Mouse (Mus musculus) forebrain, embryonic 10.5 days (tissue): Measurements from ENCODE around the gene Sgk2. TPM values are rescaled to one million over a fixed set of nuclear protein-coding genes. Genes with fewer than 3 reads are reported as not detected.

ENCODE experiments used
- DNase-seq: peaks from one replicate; pipeline ENCODE4 v3.0.0-alpha.2; 2017; ENCODE audit warnings: low spot score; ENCODE audit errors: extremely low spot score
- H3K27ac ChIP-seq: fragments of 300-500 bp; sonication (generic); 2 replicates; pipeline ENCODE4 v1.5.1; 2016; ENCODE audit warnings: mild to moderate bottlenecking
- H3K27me3 ChIP-seq: fragments of 300-500 bp; sonication (generic); 2 replicates; pipeline ENCODE4 v1.6.1; 2016; ENCODE audit warnings: mild to moderate bottlenecking; ENCODE audit not compliant: poor library complexity, severe bottlenecking
- H3K36me3 ChIP-seq: fragments of 300-500 bp; sonication (generic); replicated peaks from 2 replicates; pipeline ENCODE4 v1.6.1; 2016; ENCODE audit warnings: mild to moderate bottlenecking, moderate library complexity
- H3K4me1 ChIP-seq: fragments of 300-500 bp; sonication (generic); 2 replicates; pipeline ENCODE4 v1.6.1; 2016
- H3K4me3 ChIP-seq: fragments of 300-500 bp; sonication (generic); 2 replicates; pipeline ENCODE4 v1.5.1; 2016; ENCODE audit warnings: mild to moderate bottlenecking, moderate library complexity
- H3K9me3 ChIP-seq: fragments of 300-500 bp; sonication (generic); 2 replicates; pipeline ENCODE4 v1.6.1; 2016; ENCODE audit warnings: mild to moderate bottlenecking, moderate library complexity
- WGBS: fragments of 180-500 bp; shearing (Covaris S2); methylation state at CpG from one replicate; pipeline ENCODE4 v1.1.7; 2016; 5-methylcytosine and 5-hydroxymethylcytosine counted together
- polyA plus RNA-seq: library from polyadenylated mRNA; unstranded; fragments of >200 nt; fragmentation: Nextera tagmentation; extraction: Ambion mirVana; gene quantifications from 2 replicates; pipeline ENCODE4 v1.2.1, GENCODE M21; 2016

Sgk2 gene
- polyA plus RNA-seq, 1 experiment from 2014 or later, result not detected

DNA sequence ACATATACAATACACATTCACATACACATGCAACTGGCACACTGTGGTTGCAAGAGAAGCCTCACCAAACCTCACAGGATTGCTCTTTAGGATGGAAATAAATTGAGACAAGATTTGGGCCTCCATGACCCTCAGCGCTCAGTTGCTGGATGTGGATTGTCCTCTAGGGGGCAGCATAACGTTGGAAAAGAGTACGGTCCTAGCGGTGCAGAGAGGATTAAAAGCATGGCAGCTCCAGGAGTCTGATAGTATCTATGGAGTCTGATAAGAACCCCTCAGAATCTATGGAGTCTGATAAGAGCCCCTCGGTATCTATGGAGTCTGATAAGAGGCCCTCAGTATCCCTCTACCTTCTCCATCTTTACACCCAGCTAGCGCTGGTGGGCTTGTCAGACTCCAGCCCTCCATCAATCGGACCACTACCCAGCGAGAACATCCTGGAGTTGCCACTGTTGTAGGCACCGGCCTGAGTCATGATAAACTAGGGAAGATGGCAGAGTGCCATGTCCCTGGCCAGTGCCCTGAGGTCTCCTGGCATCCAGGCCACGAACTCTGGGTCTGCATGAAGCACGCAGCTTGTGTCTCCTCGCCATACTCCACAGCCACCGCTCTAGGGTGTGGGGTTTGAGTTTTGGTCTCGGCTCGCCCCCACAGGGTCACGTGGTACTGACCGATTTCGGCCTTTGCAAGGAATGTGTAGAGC lies 11.5 kb downstream of the Sgk2 start:
- no peaks in the 10 kb centered on the region for H3K9me3 ChIP-seq
- no peak overlapping the region for H3K27ac ChIP-seq
- peak; percentile 66 for DNase-seq
- H3K4me1 ChIP-seq, result peaks cover 6% of the 10 kb centered on the region; the same call in 1 of the 2 replicates
- peak overlapping the region; percentile 41 for H3K4me3 ChIP-seq
- 28% methylated on average over 18 of the region's 18 CpGs for WGBS
- H3K36me3 ChIP-seq, result no peaks in the 10 kb centered on the region
- H3K27me3 ChIP-seq, result 0 out of 2 replicates have a peak, but pooled peaks cover 3% of the 10 kb centered on the region

DNA sequence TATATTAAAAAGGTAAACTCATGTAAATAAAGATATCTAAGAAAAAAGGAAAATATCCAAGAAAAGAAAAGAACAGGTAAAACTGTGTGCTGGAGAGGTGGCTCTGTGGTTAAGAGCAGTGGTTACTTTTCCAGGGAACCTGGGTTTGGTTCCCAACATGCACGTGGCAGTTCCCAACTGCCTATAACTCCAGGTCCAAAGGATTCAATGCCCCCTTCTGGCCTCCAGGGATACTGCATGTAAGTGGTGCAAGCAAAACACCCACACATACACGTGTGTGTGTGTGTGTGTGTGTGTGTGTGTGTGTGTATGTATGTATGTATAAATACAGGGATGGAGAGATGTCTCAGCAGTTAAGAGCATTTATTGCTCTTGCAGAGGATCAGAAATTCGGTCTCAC lies 12.6 kb downstream of the Sgk2 start:
- 37% methylated on average over 3 of the region's 3 CpGs for WGBS

DNA sequence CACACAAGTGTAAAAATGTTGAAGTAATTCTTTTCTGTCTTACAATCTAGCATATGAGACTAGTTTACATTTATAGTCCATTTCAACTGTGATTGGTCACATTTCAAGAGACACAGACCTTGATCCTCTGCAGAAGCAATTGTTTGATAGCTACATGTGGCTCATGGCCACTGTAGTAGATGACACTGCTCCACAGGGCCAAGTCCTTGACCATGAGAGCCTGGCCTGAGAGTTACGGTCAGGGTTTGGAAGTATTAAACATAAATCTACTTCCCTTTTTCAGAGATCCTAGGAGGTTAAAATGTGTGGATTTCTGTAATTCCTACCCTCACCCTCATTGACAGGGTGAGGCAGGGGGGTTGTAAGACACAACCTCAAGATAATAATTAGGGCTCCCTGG lies 13.9 kb downstream of the Sgk2 start:
- 0 out of 2 replicates have a peak, but pooled peaks cover 3% of the 10 kb centered on the region for H3K27me3 ChIP-seq
- WGBS, result 88% methylated on average over 1 of the region's 1 CpGs
- DNase-seq, result no peak
- no peaks in the 10 kb centered on the region for H3K9me3 ChIP-seq
- H3K36me3 ChIP-seq, result no peaks in the 10 kb centered on the region
- H3K27ac ChIP-seq, result no peak overlapping the region
- no peak overlapping the region for H3K4me3 ChIP-seq
- H3K4me1 ChIP-seq, result peaks cover 6% of the 10 kb centered on the region; the same call in 1 of the 2 replicates

More for the DNA sequence above, 12.6 kb downstream of the Sgk2 start:
- H3K27me3 ChIP-seq, result 0 out of 2 replicates have a peak, but pooled peaks cover 3% of the 10 kb centered on the region
- no peaks in the 10 kb centered on the region for H3K36me3 ChIP-seq
- H3K27ac ChIP-seq, result no peak overlapping the region
- DNase-seq, result peak; percentile 49
- H3K4me1 ChIP-seq, result peaks cover 6% of the 10 kb centered on the region; the same call in 1 of the 2 replicates
- H3K4me3 ChIP-seq, result no peak overlapping the region
- no peaks in the 10 kb centered on the region for H3K9me3 ChIP-seq

DNA sequence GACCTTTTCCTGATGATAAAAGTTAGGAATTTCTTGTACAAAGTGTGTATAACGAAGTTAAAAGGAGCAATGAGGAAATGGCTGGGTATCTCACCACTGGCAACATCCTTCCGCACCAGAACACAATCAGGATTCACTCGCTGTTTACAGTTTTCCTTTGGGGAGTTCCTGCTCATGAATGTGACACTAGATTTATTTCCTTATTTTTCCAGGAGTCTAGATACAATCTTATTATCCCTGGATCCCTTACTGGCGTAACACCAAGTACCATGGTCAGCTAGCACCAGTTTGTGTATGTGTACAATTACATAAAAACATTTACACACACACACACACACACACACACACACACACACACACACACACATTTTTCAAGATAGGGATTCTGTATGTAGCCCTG lies 20.2 kb downstream of the Sgk2 start:
- no peaks in the 10 kb centered on the region for H3K27me3 ChIP-seq
- WGBS, result 84% methylated on average over 4 of the region's 4 CpGs
- H3K9me3 ChIP-seq, result no peaks in the 10 kb centered on the region
- H3K4me3 ChIP-seq, result no peak overlapping the region
- no peak overlapping the region for H3K27ac ChIP-seq
- no peak for DNase-seq
- no peaks in the 10 kb centered on the region for H3K4me1 ChIP-seq
- no peaks in the 10 kb centered on the region for H3K36me3 ChIP-seq

DNA sequence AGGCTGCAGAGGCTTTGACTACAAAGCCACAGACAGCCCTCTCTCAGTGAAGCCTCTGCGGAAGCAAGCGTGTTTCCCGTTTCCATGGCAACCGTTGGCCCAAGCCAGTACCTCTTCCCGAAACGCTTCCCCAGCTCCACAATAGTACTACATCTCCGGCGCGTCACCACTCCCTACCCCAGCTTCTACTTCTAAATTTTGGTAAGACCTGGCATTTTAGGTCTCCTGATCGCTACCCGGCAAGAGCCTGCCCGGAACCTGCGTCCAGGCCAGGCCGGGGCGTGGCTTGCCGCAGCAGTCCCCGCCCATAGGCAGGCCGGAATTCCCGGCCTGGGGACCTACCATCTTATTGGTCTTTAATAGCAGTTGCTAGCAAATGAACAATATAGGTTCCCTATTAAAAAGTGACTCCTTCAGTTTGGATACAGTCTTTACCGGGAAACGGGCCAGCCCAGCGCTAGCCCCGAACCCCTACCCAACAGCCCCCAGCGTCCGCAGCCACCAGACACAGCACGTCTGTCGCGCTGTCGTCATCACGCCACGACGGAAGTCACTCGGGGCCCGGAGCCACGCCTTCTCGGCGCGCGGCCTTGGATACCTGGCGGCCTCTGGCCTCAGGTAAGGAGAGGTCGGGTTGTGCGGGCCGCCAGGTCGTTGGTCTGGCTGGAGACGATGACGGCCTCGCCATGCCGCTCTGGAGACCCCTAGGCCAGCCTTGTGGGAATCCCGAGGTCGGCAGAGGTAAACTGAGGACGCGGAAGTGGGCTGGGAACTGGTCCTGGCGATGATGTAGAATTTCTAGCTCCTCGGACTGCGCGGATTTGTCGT lies 30.0 kb downstream of the Sgk2 start, which contains the start of gene Ift52:
Gene Ift52, plus strand, starts transcription at position 439 of the 828 bp plus-strand sequence.
- Histone ChIP-seq H3K9me3 (no peaks in the 10 kb centered on the region), H3K27me3 (no peaks in the 10 kb centered on the region), H3K4me3 (peak within 1 kb of the TSS; percentile 93), H3K4me1 (peaks cover 13% of the 10 kb centered on the region), H3K27ac (peak within 1 kb of the TSS; percentile 91), H3K36me3 (no peaks in the 10 kb centered on the region; the same call in 1 of the 2 replicates)
- peak; percentile 91 for DNase-seq
- under 1% methylated on average over 57 of the region's 57 CpGs for WGBS

DNA sequence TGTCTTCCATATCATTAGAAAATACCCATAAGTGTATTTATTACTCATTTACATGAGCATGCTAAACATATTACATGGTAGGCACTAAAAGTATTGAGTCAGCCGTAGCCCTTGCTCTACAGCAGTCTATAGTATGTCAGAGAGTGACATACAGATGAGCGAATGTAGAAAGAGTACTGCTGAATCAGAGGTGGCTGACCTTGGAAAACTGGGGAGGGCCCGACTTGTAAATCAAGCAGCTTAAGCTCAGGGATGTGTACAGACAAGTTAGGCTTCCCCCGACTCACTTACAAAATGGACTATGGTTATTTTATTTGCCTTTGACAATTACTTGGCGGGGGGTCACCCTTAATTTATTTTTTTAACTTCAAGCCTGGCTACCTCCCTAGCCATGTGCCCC lies 44.2 kb downstream of the Sgk2 start:
- WGBS, result 91% methylated on average over 5 of the region's 5 CpGs
- Histone ChIP-seq H3K36me3 (peaks cover 97% of the 10 kb centered on the region), H3K4me1 (peaks cover 3% of the 10 kb centered on the region; the same call in 1 of the 2 replicates)

DNA sequence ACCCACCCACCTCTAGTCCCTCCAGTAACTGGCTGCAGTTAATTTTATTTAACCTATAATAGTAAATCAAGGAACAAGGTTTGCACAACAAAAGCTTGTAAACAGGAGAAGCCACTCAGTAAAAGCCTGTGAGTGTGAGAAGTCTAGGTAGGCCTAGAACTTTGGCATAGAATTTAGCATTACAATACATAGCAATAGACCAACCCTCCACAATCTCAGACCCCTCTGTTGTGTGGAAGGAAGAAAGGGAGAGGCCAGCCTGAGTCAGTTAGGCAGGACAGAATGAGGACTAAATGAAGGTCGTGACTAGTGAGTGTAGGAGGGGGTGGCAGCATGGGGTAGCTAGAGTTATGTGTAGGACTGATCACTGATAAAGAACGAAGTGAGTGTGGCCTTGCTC lies 44.6 kb downstream of the Sgk2 start:
- Histone ChIP-seq H3K4me3 (no peak overlapping the region), H3K36me3 (peaks cover 97% of the 10 kb centered on the region), H3K4me1 (peaks cover 3% of the 10 kb centered on the region; the same call in 1 of the 2 replicates), H3K27me3 (no peaks in the 10 kb centered on the region), H3K9me3 (no peaks in the 10 kb centered on the region), H3K27ac (no peak overlapping the region)
- 84% methylated on average over 2 of the region's 2 CpGs for WGBS
- no peak for DNase-seq

More for the DNA sequence above, 44.2 kb downstream of the Sgk2 start:
- Histone ChIP-seq H3K4me3 (no peak overlapping the region), H3K9me3 (no peaks in the 10 kb centered on the region), H3K27ac (no peak overlapping the region), H3K27me3 (no peaks in the 10 kb centered on the region)
- DNase-seq, result no peak

DNA sequence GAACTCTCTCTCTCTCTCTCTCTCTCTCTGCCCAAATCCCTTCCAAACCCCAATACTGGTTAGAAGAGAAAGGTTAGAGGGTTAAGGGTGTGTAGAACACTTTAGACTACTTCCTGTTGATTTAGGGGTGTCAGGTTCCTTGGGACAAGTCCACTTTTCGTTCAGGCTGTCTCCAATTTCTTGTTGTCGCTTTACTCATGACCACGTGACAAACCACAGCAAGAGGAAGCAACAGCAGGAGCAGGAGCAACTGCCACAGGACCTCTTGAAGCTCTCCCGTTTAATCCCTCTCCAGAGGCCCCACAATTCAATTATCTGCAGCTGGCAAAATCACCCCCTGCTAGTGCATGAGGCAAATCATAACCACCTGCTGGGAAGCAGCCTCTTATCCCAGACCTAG lies 45.5 kb downstream of the Sgk2 start:
- Histone ChIP-seq H3K36me3 (peaks cover 97% of the 10 kb centered on the region), H3K4me3 (no peak overlapping the region), H3K9me3 (no peaks in the 10 kb centered on the region), H3K27me3 (no peaks in the 10 kb centered on the region), H3K4me1 (peaks cover 3% of the 10 kb centered on the region; the same call in 1 of the 2 replicates), H3K27ac (no peak overlapping the region)
- 41% methylated on average over 4 of the region's 4 CpGs for WGBS
- no peak for DNase-seq

DNA sequence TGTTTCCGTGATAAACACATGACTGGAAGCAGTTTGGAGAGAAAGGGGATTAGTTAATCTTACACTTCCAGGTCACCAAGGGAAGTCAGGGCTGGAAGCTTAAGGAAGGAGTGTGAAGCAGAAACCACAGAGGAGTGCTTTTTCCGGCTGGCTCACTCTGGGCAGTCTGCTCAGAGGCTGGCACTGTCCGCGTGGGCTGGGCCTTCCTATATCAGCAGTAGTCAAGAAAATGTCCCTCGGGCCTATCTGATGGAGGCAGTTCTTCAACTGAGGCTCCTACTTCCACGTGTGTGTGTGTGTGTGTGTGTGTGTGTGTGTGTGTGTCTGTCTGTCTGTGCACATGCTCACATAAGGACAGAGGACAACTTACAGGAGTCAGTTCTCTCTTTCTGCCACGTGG lies 52.8 kb downstream of the Sgk2 start:
- WGBS, result 91% methylated on average over 7 of the region's 7 CpGs
- H3K36me3 ChIP-seq, result peaks cover 93% of the 10 kb centered on the region
- DNase-seq, result no peak

DNA sequence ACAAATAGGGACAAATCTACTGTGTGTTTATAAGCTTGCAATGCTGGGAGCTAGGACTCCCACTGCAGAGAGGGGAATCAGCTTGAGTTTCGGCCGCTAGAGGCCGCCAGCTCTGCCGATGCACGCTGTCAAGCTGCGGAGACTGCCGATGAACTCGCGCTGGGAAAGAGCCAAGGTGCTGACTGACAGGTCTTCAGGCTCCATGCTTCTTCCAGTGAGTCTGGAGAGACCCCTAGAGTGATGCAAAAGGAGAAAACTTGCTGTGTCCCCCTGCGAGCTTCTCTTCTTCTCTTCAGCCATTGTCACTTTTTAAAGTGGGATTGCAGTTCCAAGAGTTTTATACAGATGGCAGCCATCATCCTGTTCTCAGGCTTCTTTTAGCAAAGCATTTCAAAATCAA lies 61.0 kb downstream of the Sgk2 start:
- Histone ChIP-seq H3K27me3 (peaks cover 3% of the 10 kb centered on the region; the same call in 1 of the 2 replicates), H3K4me3 (no peak overlapping the region), H3K36me3 (peaks cover 51% of the 10 kb centered on the region), H3K27ac (no peak overlapping the region), H3K4me1 (peaks cover 13% of the 10 kb centered on the region), H3K9me3 (no peaks in the 10 kb centered on the region)
- 4% methylated on average over 10 of the region's 10 CpGs for WGBS
- peak; percentile 63 for DNase-seq

More for the DNA sequence above, 52.8 kb downstream of the Sgk2 start:
- Histone ChIP-seq H3K9me3 (no peaks in the 10 kb centered on the region), H3K4me1 (no peaks in the 10 kb centered on the region), H3K27me3 (no peaks in the 10 kb centered on the region), H3K4me3 (no peak overlapping the region), H3K27ac (no peak overlapping the region)

DNA sequence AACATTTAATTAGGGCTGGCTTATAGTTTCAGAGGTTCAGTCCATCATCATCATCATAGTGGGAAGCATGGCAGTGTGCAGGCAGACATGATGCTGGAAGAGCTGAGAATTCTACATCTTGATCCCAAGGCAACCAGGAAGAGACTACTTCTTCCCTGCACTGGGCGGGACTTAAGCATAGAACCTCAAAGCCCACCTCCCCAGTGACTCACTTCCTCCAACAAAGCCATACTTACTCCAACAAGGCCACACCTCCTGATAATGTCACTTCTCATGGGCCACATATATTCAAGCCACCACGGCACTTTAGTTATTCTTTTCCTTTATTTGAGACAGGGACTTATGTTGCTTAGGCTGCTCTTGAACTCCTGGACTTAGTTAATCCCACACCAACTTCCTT lies 62.0 kb downstream of the Sgk2 start:
- WGBS, result 92% methylated on average over 2 of the region's 2 CpGs
- Histone ChIP-seq H3K4me1 (peaks cover 19% of the 10 kb centered on the region), H3K27me3 (peaks cover 8% of the 10 kb centered on the region; the same call in 1 of the 2 replicates), H3K36me3 (peaks cover 41% of the 10 kb centered on the region), H3K27ac (no peak overlapping the region), H3K9me3 (no peaks in the 10 kb centered on the region), H3K4me3 (no peak overlapping the region)
- no peak for DNase-seq

DNA sequence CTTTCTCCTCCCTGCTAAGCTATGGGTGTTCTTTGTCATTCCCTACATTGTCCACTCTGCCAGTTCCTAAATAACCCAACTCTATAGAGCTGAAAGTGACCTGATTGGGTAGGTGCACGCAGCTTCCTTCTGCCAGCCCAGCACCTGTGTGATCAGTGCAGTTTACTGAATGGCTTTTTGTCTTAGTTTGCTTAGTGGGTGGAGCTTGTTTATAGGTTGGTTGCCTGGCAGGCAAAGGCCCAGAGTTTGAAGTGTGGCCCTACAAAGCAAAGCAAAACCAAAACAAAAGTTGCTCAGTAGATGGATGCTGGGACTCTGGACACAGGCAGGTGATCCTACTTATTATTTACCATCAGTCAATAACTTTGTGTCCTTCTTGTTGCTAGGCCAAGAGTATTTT lies 64.6 kb downstream of the Sgk2 start:
- no peak overlapping the region for H3K27ac ChIP-seq
- DNase-seq, result no peak

More for the DNA sequence above, 64.6 kb downstream of the Sgk2 start:
- peaks cover 8% of the 10 kb centered on the region; the same call in 1 of the 2 replicates for H3K27me3 ChIP-seq
- no peak overlapping the region for H3K4me3 ChIP-seq
- H3K4me1 ChIP-seq, result peaks cover 44% of the 10 kb centered on the region
- peaks cover 17% of the 10 kb centered on the region for H3K36me3 ChIP-seq
- H3K9me3 ChIP-seq, result no peaks in the 10 kb centered on the region
- WGBS, result 67% methylated on average over 1 of the region's 1 CpGs
